Mouse (Mus musculus) C2C12 (cell line): ENCODE results near the gene Bud31. TPM values are rescaled to one million over a fixed set of nuclear protein-coding genes. Genes with fewer than 3 reads are reported as not detected.
"Not testable (repeated sequence)": the region's sequence is repeated elsewhere in the genome, so short reads cannot be mapped to it uniquely, and the experiment has no call there.

ENCODE experiments used
- H3K27me3 ChIP-seq: one replicate; pipeline ENCODE4 v1.6.1; 2011; ENCODE audit not compliant: control insufficient read depth, insufficient read depth, insufficient read length
- H3K36me3 ChIP-seq: one replicate; pipeline ENCODE4 v1.6.1; 2011; ENCODE audit not compliant: control insufficient read depth, insufficient read depth
- H3K4me3 ChIP-seq: one replicate; pipeline ENCODE4 v1.5.1; 2011; ENCODE audit warnings: mild to moderate bottlenecking, control low read depth; ENCODE audit not compliant: poor library complexity, insufficient read depth, severe bottlenecking
- H3K79me2 ChIP-seq: one replicate; pipeline ENCODE4 v1.6.1; 2011; ENCODE audit not compliant: control insufficient read depth, insufficient read depth
- H3K79me3 ChIP-seq: one replicate; pipeline ENCODE4 v1.6.1; 2011; ENCODE audit warnings: low read depth, control low read depth
- H3ac ChIP-seq: one replicate; pipeline ENCODE3; 2011; ENCODE audit warnings: low read depth; ENCODE audit not compliant: control insufficient read depth, insufficient read length
- CEBPB ChIP-seq: IDR thresholded peaks from one replicate; pipeline ENCODE4 v1.6.1; 2011; ENCODE audit warnings: low read depth, mild to moderate bottlenecking, control low read depth, moderate library complexity
- CTCF ChIP-seq: IDR thresholded peaks from one replicate; pipeline ENCODE4 v1.5.1; 2011; ENCODE audit not compliant: control insufficient read depth, insufficient read depth, insufficient read length
- FOSL1 ChIP-seq: IDR thresholded peaks from one replicate; pipeline ENCODE4 v1.8.0; 2011; ENCODE audit warnings: mild to moderate bottlenecking, low read length; ENCODE audit not compliant: poor library complexity, insufficient read depth, severe bottlenecking
- MAX ChIP-seq: IDR thresholded peaks from one replicate; pipeline ENCODE4 v1.6.1; 2011; ENCODE audit warnings: mild to moderate bottlenecking, control low read depth
- MYOD1 ChIP-seq: IDR thresholded peaks from one replicate; pipeline ENCODE4 v1.6.1; 2011; ENCODE audit warnings: low read depth; ENCODE audit not compliant: control insufficient read depth, insufficient read length
- MYOG ChIP-seq: IDR thresholded peaks from one replicate; pipeline ENCODE4 v1.6.1; 2011; ENCODE audit not compliant: control insufficient read depth, insufficient read length; ENCODE audit errors: extremely low read depth
- USF1 ChIP-seq: IDR thresholded peaks from one replicate; pipeline ENCODE4 v1.6.1; 2011; ENCODE audit warnings: low read depth, mild to moderate bottlenecking, control low read depth, moderate library complexity
- long read RNA-seq, 2 experiments: library from polyadenylated mRNA; unstranded; transcript quantifications; one replicate each; pipeline ENCODE4 v2.0.0; 2019 to 2020
- polyA plus RNA-seq: library from polyadenylated mRNA; unstranded; fragments of >200 nt; fragmentation: generic; extraction: Trizol; gene quantifications from one replicate; pipeline ENCODE4 v1.2.1, GENCODE M21; 2012; ENCODE audit warnings: missing spikeins

Bud31 gene
- polyA plus RNA-seq, result 175 TPM
- long read RNA-seq, experiment 1, transcript Bud31-207 (6 exons, 867 nt), result major isoform, 61 of 93 reads
- long read RNA-seq, experiment 1, transcript Bud31-203 (6 exons, 928 nt), result minor isoform, 17 of 93 reads
- long read RNA-seq, experiment 1, partial matches to known transcripts, result 11 of 93 reads
- long read RNA-seq, experiment 1, other reads (novel, unspliced or antisense), result 1 of 93 reads
- long read RNA-seq, experiment 2, transcript Bud31-207 (6 exons, 867 nt), result major isoform, 17 of 22 reads
- long read RNA-seq, experiment 2, partial matches to known transcripts, result 1 of 22 reads
- long read RNA-seq, experiment 2, other reads (novel, unspliced or antisense), result 0 of 22 reads

- Histone ChIP-seq H3ac (peak within 1 kb of the TSS; percentile 90), H3K4me3 (peak within 1 kb of the TSS; percentile 86), H3K27me3 (no peaks in the 10 kb centered on the region), H3K79me3 (peaks cover 54% of the 10 kb centered on the region), H3K79me2 (peaks cover 89% of the 10 kb centered on the region), H3K36me3 (peaks cover 55% of the 10 kb centered on the region)
- TF ChIP-seq MYOD1, result no peak
- TF ChIP-seq MAX, result peak; percentile 100
- peak; percentile 96 for TF ChIP-seq CEBPB
Observed at GRCm38 (mm10) chr5:145139571-145140519, at the start of gene Bud31, which contains the start of gene Pdap1. TSS of gene Bud31 (plus strand) at chr5:145140362. TSS of gene Pdap1 (minus strand) at chr5:145140238.

- no peak overlapping the region for H3ac ChIP-seq
- H3K79me3 ChIP-seq, result no peaks in the 10 kb centered on the region
- no peaks in the 10 kb centered on the region for H3K27me3 ChIP-seq
- H3K4me3 ChIP-seq, result no peak overlapping the region
- TF ChIP-seq CEBPB (no peak), USF1 (no peak), MYOG (no peak), MAX (no peak), CTCF (no peak), MYOD1 (no peak), FOSL1 (no peak)
- H3K79me2 ChIP-seq, result no peaks in the 10 kb centered on the region
- peaks cover 81% of the 10 kb centered on the region for H3K36me3 ChIP-seq
Observed at GRCm38 (mm10) chr5:145096195-145096594, 44.0 kb upstream of the Bud31 start.

- Histone ChIP-seq H3K27me3 (no peaks in the 10 kb centered on the region), H3K36me3 (peaks cover 76% of the 10 kb centered on the region), H3K4me3 (no peak overlapping the region), H3ac (no peak overlapping the region), H3K79me2 (no peaks in the 10 kb centered on the region), H3K79me3 (no peaks in the 10 kb centered on the region)
- TF ChIP-seq CTCF (no peak), USF1 (no peak), FOSL1 (no peak), MAX (no peak), MYOD1 (no peak), CEBPB (no peak), MYOG (no peak)
Observed at GRCm38 (mm10) chr5:145098340-145098821, 41.8 kb upstream of the Bud31 start.

GRCm38 (mm10) chr5:145100960-145101359 lies 39.2 kb upstream of the Bud31 start:
- Histone ChIP-seq H3K27me3 (no peaks in the 10 kb centered on the region), H3ac (no peak overlapping the region)

GRCm38 (mm10) chr5:145101451-145101850 lies 38.7 kb upstream of the Bud31 start:
- not testable (repeated sequence) for H3K4me3 ChIP-seq, H3K79me2 ChIP-seq, H3K79me3 ChIP-seq, H3ac ChIP-seq, H3K27me3 ChIP-seq
- peaks cover 81% of the 10 kb centered on the region for H3K36me3 ChIP-seq

More at GRCm38 (mm10) chr5:145100960-145101359, 39.2 kb upstream of the Bud31 start:
- H3K79me2 ChIP-seq, result no peaks in the 10 kb centered on the region
- H3K79me3 ChIP-seq, result no peaks in the 10 kb centered on the region
- H3K4me3 ChIP-seq, result no peak overlapping the region
- no peak for TF ChIP-seq MYOD1
- no peak for TF ChIP-seq USF1
- no peak for TF ChIP-seq FOSL1
- TF ChIP-seq CTCF, result no peak
- TF ChIP-seq MAX, result no peak
- TF ChIP-seq MYOG, result no peak
- no peak for TF ChIP-seq CEBPB
- peaks cover 79% of the 10 kb centered on the region for H3K36me3 ChIP-seq
